Mouse (Mus musculus) cortical plate, adult 2 months (tissue): ENCODE results near the gene Slc25a29.

ENCODE experiments used
- CTCF ChIP-seq: fragments of 200-500 bp; IDR thresholded peaks from 2 replicates; pipeline ENCODE4 v1.5.1; 2011; ENCODE audit warnings: mild to moderate bottlenecking, control low read depth, low read length; ENCODE audit not compliant: insufficient read depth; ENCODE audit errors: extremely low read depth
- POLR2A ChIP-seq: fragments of 200-500 bp; IDR thresholded peaks from 2 replicates; pipeline ENCODE4 v1.6.1; 2011; ENCODE audit warnings: mild to moderate bottlenecking, low read length, control low read depth; ENCODE audit not compliant: insufficient read depth; ENCODE audit errors: extremely low read depth

DNA sequence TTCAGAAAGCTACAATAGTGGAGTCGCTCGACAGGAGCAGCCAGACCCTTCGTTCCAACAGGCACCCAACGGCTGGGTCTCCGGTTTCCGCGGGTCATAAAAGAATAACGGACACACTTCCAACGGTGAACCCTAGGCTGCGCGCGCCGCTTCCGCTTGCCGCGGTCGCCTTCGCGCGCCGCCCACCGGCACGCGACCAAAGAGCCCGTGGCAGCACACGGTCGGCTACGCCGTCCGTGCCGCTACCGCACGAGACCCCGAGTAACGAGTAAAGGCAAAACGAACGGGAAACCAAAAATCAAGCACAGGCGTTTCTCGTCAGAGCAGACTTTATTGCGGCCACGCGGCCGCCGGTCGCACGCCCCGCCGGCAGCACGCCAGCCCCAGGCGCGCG is 43.5 kb downstream of the Slc25a29 start:
- TF ChIP-seq CTCF = no peak
- no peak for TF ChIP-seq POLR2A
